Mouse (Mus musculus) embryonic facial prominence, embryonic 11.5 days (tissue): ENCODE results near the gene Abcg5. TPM values are rescaled to one million over a fixed set of nuclear protein-coding genes. Genes with fewer than 3 reads are reported as not detected.
A peak's percentile ranks its signal among the peaks of the same experiment; 100 is the strongest.

Source experiments
- ATAC-seq: fragments of 200-750 bp; cut with Nextera tagmentation; replicated peaks from 2 replicates; pipeline ENCODE4 v1.8.0; 2017; ENCODE audit warnings: low read depth; ENCODE audit not compliant: insufficient number of reproducible peaks, low FRiP score, low TSS enrichment
- DNase-seq: peaks from one replicate; pipeline ENCODE4 v3.0.0-alpha.2; 2015; ENCODE audit warnings: low spot score
- H3K27ac ChIP-seq: fragments of 300-500 bp; sonication (generic); replicated peaks from 2 replicates; pipeline ENCODE4 v1.5.1; 2014; ENCODE audit warnings: mild to moderate bottlenecking, low read depth, low read length, control low read depth
- H3K27me3 ChIP-seq: fragments of 300-500 bp; sonication (generic); 2 replicates; pipeline ENCODE4 v1.6.1; 2014; ENCODE audit warnings: mild to moderate bottlenecking, low read length, moderate library complexity, mixed read lengths; ENCODE audit not compliant: control insufficient read depth, insufficient read depth
- H3K36me3 ChIP-seq: fragments of 300-500 bp; sonication (generic); replicated peaks from 2 replicates; pipeline ENCODE4 v1.6.1; 2014; ENCODE audit warnings: low read depth, mild to moderate bottlenecking, low read length, moderate library complexity, mixed read lengths; ENCODE audit not compliant: control insufficient read depth, insufficient read depth
- H3K4me1 ChIP-seq: fragments of 300-500 bp; sonication (generic); 2 replicates; pipeline ENCODE4 v1.6.1; 2014; ENCODE audit warnings: low read length, mixed read lengths; ENCODE audit not compliant: control insufficient read depth, insufficient read depth
- H3K4me2 ChIP-seq: fragments of 300-500 bp; sonication (generic); 2 replicates; pipeline ENCODE4 v1.6.1; 2014; ENCODE audit warnings: low read depth, mild to moderate bottlenecking, control low read depth, low read length, moderate library complexity
- H3K4me3 ChIP-seq: fragments of 300-500 bp; sonication (generic); 2 replicates; pipeline ENCODE4 v1.5.1; 2014; ENCODE audit warnings: low read depth, low read length, control low read depth
- H3K9ac ChIP-seq: fragments of 300-500 bp; sonication (generic); replicated peaks from 2 replicates; pipeline ENCODE4 v1.6.1; 2014; ENCODE audit warnings: mild to moderate bottlenecking, control low read depth, low read length
- H3K9me3 ChIP-seq: fragments of 300-500 bp; sonication (generic); replicated peaks from 2 replicates; pipeline ENCODE4 v1.6.1; 2016; ENCODE audit warnings: mild to moderate bottlenecking, low read length, inconsistent platforms, mixed read lengths; ENCODE audit not compliant: control insufficient read depth
- WGBS: fragments of 180-500 bp; shearing (Covaris S2); extraction: QIAGEN DNeasy Blood & Tissue Kit; methylation state at CpG from one replicate; pipeline ENCODE4 v1.1.7; 2014; 5-methylcytosine and 5-hydroxymethylcytosine counted together
- polyA plus RNA-seq: library from polyadenylated mRNA; unstranded; fragments of >200 nt; fragmentation: Nextera tagmentation; extraction: Ambion mirVana; gene quantifications from 2 replicates; pipeline ENCODE4 v1.2.1, GENCODE M21; 2014

Gene Abcg5
- polyA plus RNA-seq, 1 experiment from 2014 or later: 2.5 TPM

DNA sequence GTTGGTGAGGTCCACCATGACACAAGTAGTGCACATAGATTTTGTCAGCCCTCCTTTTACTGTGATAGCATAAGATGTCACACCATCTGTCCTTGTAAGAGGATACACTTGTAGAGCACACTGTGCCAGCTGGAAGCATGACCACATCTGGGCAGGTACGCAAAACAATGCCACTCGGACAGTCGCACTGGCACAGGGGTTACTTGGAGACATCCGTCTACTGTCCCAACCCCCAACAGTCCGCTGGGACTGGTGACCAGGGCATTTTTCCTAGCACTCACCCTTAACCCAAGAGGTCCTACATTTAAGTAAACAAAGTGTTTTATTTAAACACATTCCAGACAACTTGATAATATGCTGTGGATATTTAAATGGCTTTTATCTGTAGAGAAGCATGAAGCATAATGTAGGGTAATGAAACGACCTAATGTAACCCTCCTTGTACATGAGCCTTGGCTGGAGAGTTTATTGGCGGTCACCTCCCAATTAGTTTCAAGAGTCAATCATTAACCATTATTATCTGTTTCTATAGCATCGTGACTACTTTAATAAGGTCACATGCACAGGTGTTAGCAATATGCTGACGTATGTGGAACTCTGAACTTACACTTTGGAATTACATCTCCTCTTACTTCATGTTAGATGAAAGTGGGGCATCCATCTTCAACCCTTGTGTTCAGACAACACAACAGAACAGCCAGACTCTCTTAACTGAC is 32.4 kb downstream of the Abcg5 start:
- H3K9me3 ChIP-seq: no peaks in the 10 kb centered on the region
- ATAC-seq: no peak
- no peaks in the 10 kb centered on the region for H3K4me1 ChIP-seq
- no peak overlapping the region for H3K4me2 ChIP-seq
- WGBS: 81% methylated on average over 9 of the region's 9 CpGs
- H3K27ac ChIP-seq: no peak overlapping the region
- no peak overlapping the region for H3K4me3 ChIP-seq
- DNase-seq: no peak
- no peaks in the 10 kb centered on the region; the same call in 1 of the 2 replicates for H3K27me3 ChIP-seq
- no peak overlapping the region for H3K9ac ChIP-seq
- H3K36me3 ChIP-seq: no peaks in the 10 kb centered on the region

- Histone ChIP-seq H3K4me3 (no peak overlapping the region), H3K27me3 (no peaks in the 10 kb centered on the region; the same call in 1 of the 2 replicates), H3K36me3 (no peaks in the 10 kb centered on the region), H3K4me1 (no peaks in the 10 kb centered on the region), H3K9me3 (no peaks in the 10 kb centered on the region), H3K27ac (no peak overlapping the region), H3K4me2 (no peak overlapping the region), H3K9ac (no peak overlapping the region)
- DNase-seq: no peak
- WGBS: 95% methylated on average over 4 of the region's 4 CpGs
- no peak for ATAC-seq
Measured at GRCm38 (mm10) chr17:84647630-84648029, 35.2 kb downstream of the Abcg5 start.

DNA sequence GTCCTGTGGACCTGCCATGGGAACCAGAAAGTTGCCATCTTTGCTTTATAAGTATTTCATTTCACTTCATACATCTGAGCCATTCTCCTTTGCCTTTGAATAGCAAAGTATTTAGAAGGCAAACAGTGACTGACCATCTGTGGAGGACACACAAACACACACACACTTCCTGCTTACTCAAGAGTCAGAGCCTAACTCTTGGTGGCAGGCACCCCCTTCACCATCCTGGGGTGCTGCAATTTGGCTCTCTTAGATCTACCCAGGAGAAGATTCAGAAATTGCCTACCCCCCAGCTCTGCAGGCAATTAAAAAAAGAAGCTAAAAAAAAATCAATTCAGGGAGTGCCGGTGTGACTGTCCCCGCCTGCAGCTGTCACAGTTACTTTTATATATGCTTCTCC is 36.3 kb downstream of the Abcg5 start:
- DNase-seq (no peak), ATAC-seq (no peak)
- H3K36me3 ChIP-seq: no peaks in the 10 kb centered on the region
- H3K4me1 ChIP-seq: no peaks in the 10 kb centered on the region
- no peaks in the 10 kb centered on the region for H3K9me3 ChIP-seq
- 67% methylated on average over 2 of the region's 2 CpGs for WGBS
- no peak overlapping the region for H3K9ac ChIP-seq
- H3K4me3 ChIP-seq: no peak overlapping the region
- H3K4me2 ChIP-seq: no peak overlapping the region
- no peaks in the 10 kb centered on the region; the same call in 1 of the 2 replicates for H3K27me3 ChIP-seq
- H3K27ac ChIP-seq: no peak overlapping the region

DNA sequence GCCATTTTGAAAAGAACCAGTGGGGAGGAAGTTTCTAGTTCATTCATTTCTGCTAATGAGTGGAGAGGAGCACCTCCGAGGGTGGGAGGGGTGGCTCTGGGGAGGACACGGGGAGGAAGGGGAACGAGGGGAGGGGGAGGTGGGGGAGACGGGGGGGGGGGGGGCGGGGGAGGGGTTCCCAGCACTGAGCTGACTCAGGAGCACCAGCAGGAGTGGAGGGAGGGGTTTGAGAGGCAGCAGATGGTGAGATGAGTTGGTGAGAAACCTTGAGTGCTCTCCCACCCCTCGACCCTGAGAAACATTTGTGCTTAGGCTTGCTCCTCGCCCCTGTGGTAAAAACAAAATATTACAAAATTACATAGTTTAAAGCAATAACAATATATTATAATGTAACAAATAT is 36.9 kb downstream of the Abcg5 start:
- Histone ChIP-seq H3K4me2 (no peak overlapping the region), H3K27me3 (no peaks in the 10 kb centered on the region), H3K4me3 (no peak overlapping the region), H3K36me3 (no peaks in the 10 kb centered on the region), H3K4me1 (no peaks in the 10 kb centered on the region), H3K27ac (no peak overlapping the region), H3K9me3 (no peaks in the 10 kb centered on the region), H3K9ac (no peak overlapping the region)
- DNase-seq (no peak), ATAC-seq (no peak; the same call in 1 of the 2 replicates)
- WGBS: 34% methylated on average over 3 of the region's 7 CpGs

GRCm38 (mm10) chr17:84645119-84645518 is 37.7 kb downstream of the Abcg5 start:
- DNase-seq (no peak), ATAC-seq (no peak)
- no peaks in the 10 kb centered on the region for H3K9me3 ChIP-seq
- 15% methylated on average over 9 of the region's 9 CpGs for WGBS
- H3K27me3 ChIP-seq: no peaks in the 10 kb centered on the region
- no peak overlapping the region for H3K27ac ChIP-seq
- no peak overlapping the region for H3K4me3 ChIP-seq
- H3K4me2 ChIP-seq: no peak overlapping the region
- H3K36me3 ChIP-seq: no peaks in the 10 kb centered on the region
- no peaks in the 10 kb centered on the region for H3K4me1 ChIP-seq
- H3K9ac ChIP-seq: no peak overlapping the region

GRCm38 (mm10) chr17:84644292-84645050 is 38.3 kb downstream of the Abcg5 start:
- Histone ChIP-seq H3K9me3 (no peaks in the 10 kb centered on the region), H3K27ac (no peak overlapping the region), H3K4me2 (no peak overlapping the region), H3K9ac (no peak overlapping the region), H3K4me1 (no peaks in the 10 kb centered on the region), H3K36me3 (no peaks in the 10 kb centered on the region), H3K27me3 (no peaks in the 10 kb centered on the region), H3K4me3 (no peak overlapping the region)
- DNase-seq: peak; percentile 40
- no peak for ATAC-seq
- WGBS: 32% methylated on average over 16 of the region's 16 CpGs

DNA sequence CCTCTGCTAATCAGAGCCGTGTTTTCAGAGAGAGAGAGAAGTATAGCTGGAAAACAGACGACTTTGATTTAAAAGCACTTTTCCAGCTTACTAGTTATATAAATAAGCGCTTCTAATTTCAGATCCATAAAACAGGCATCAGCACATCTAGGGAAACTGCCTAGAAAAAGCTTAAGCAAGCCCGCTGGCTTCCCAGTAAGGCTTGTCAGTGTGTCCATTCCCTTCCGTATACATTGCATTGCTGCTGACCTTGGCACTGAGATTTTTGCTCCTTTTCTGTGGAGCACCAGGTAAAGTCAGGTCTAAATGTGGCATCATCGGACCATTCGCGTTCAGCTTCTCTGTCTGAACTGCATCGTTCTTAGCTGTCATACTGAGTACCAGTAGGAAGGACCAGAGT is 40.5 kb downstream of the Abcg5 start:
- ATAC-seq: no peak

DNA sequence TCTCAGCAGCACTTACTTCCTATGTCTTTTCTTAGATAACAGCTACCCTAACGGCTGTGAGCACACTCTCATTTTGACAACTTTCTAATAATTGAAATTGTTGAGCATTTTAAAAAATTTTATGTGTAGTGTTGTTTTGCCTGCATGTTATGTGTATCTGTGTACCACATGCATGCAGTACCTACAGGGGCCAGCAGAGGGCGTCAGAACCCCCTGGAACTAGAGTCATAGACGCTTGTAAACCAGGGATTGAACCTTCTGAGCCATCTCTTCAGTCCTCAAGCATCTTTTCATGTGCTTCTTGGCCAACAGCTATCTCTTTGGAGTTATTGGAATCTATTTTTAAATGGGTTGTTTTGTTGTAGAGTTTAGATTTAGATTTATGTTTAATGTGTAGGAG is 40.9 kb downstream of the Abcg5 start:
- H3K4me2 ChIP-seq: no peak overlapping the region
- DNase-seq (peak; percentile 68), ATAC-seq (no peak)
- no peaks in the 10 kb centered on the region for H3K4me1 ChIP-seq
- whole genome bisulfite sequencing: 31% methylated on average over 3 of the region's 3 CpGs
- H3K36me3 ChIP-seq: no peaks in the 10 kb centered on the region
- H3K27ac ChIP-seq: no peak overlapping the region
- no peak overlapping the region for H3K9ac ChIP-seq
- no peaks in the 10 kb centered on the region for H3K9me3 ChIP-seq
- no peak overlapping the region for H3K4me3 ChIP-seq
- H3K27me3 ChIP-seq: no peaks in the 10 kb centered on the region

More for the DNA sequence above, 40.5 kb downstream of the Abcg5 start:
- H3K9ac ChIP-seq: no peak overlapping the region
- 87% methylated on average over 9 of the region's 9 CpGs for WGBS
- H3K27ac ChIP-seq: no peak overlapping the region
- no peaks in the 10 kb centered on the region for H3K9me3 ChIP-seq
- DNase-seq: no peak
- H3K4me2 ChIP-seq: no peak overlapping the region
- H3K4me3 ChIP-seq: no peak overlapping the region
- no peaks in the 10 kb centered on the region for H3K36me3 ChIP-seq
- H3K4me1 ChIP-seq: no peaks in the 10 kb centered on the region
- no peaks in the 10 kb centered on the region for H3K27me3 ChIP-seq
